Mouse (Mus musculus) G1E-ER4 (cell line): ENCODE data around the gene Hunk. TPM values are rescaled to one million over a fixed set of nuclear protein-coding genes. Genes with fewer than 3 reads are reported as not detected.

Experiments used
- GATA1 ChIP-seq: IDR thresholded peaks from one replicate; pipeline ENCODE4 v1.8.0; 2012; ENCODE audit warnings: low read length, inconsistent platforms
- polyA plus RNA-seq: library from polyadenylated mRNA; stranded (reverse); fragments of >175 nt; gene quantifications from 2 replicates; pipeline ENCODE4 v1.2.3, GENCODE M21; 2012

Gene Hunk
- polyA plus RNA-seq, 1 experiment: not detected

- no peak for TF ChIP-seq GATA1
Measured at GRCm38 (mm10) chr16:90497749-90498464, 112.1 kb downstream of the Hunk start.

- no peak for TF ChIP-seq GATA1
Measured at GRCm38 (mm10) chr16:90500809-90501208, 115.0 kb downstream of the Hunk start.

GRCm38 (mm10) chr16:90505252-90505651 is 119.4 kb downstream of the Hunk start:
- TF ChIP-seq GATA1: no peak

GRCm38 (mm10) chr16:90505680-90506079 is 119.9 kb downstream of the Hunk start:
- TF ChIP-seq GATA1: no peak

GRCm38 (mm10) chr16:90511551-90512296 is 125.9 kb downstream of the Hunk start:
- no peak for TF ChIP-seq GATA1

GRCm38 (mm10) chr16:90517041-90517440 is 131.2 kb downstream of the Hunk start:
- TF ChIP-seq GATA1: no peak

- TF ChIP-seq GATA1: no peak
Measured at GRCm38 (mm10) chr16:90518232-90518631, 132.4 kb downstream of the Hunk start.

GRCm38 (mm10) chr16:90518732-90519295 is 133.0 kb downstream of the Hunk start:
- TF ChIP-seq GATA1: no peak

- TF ChIP-seq GATA1: no peak
Measured at GRCm38 (mm10) chr16:90521191-90521950, 135.6 kb downstream of the Hunk start.

GRCm38 (mm10) chr16:90521951-90522255 is 136.1 kb downstream of the Hunk start:
- TF ChIP-seq GATA1: no peak

- no peak for TF ChIP-seq GATA1
Measured at GRCm38 (mm10) chr16:90522575-90522974, 136.8 kb downstream of the Hunk start.

GRCm38 (mm10) chr16:90523373-90523772 is 137.6 kb downstream of the Hunk start:
- no peak for TF ChIP-seq GATA1

- no peak for TF ChIP-seq GATA1
Measured at GRCm38 (mm10) chr16:90523894-90524293, 138.1 kb downstream of the Hunk start.

- TF ChIP-seq GATA1: no peak
Measured at GRCm38 (mm10) chr16:90524393-90524792, 138.6 kb downstream of the Hunk start.

- TF ChIP-seq GATA1: no peak
Measured at GRCm38 (mm10) chr16:90533119-90533673, 147.4 kb downstream of the Hunk start.

GRCm38 (mm10) chr16:90534591-90534990 is 148.8 kb downstream of the Hunk start:
- TF ChIP-seq GATA1: no peak

- TF ChIP-seq GATA1: no peak
Measured at GRCm38 (mm10) chr16:90538926-90539325, 153.1 kb downstream of the Hunk start.
